Mouse (Mus musculus) cortical plate, adult 2 months (tissue): ENCODE data around the gene Dhx30.

ENCODE experiments used
- CTCF ChIP-seq: fragments of 200-500 bp; IDR thresholded peaks from 2 replicates; pipeline ENCODE4 v1.5.1; 2011; ENCODE audit warnings: mild to moderate bottlenecking, control low read depth, low read length; ENCODE audit not compliant: insufficient read depth; ENCODE audit errors: extremely low read depth
- POLR2A ChIP-seq: fragments of 200-500 bp; IDR thresholded peaks from 2 replicates; pipeline ENCODE4 v1.6.1; 2011; ENCODE audit warnings: mild to moderate bottlenecking, low read length, control low read depth; ENCODE audit not compliant: insufficient read depth; ENCODE audit errors: extremely low read depth

GRCm38 (mm10) chr9:110094761-110095160 lies 22.9 kb downstream of the Dhx30 start:
- TF ChIP-seq POLR2A (no peak), CTCF (no peak)
